Mouse (Mus musculus) midbrain, embryonic 11.5 days (tissue): Measurements from ENCODE around the gene Nabp2. TPM values are rescaled to one million over a fixed set of nuclear protein-coding genes. Genes with fewer than 3 reads are reported as not detected.

Source experiments
- ATAC-seq: fragments of 200-750 bp; cut with Nextera tagmentation; 2 replicates; pipeline ENCODE4 v1.8.0; 2017; ENCODE audit warnings: moderate TSS enrichment, moderate library complexity; ENCODE audit not compliant: low FRiP score
- DNase-seq: peaks from one replicate; pipeline ENCODE4 v3.0.0; 2015; ENCODE audit warnings: low spot score; ENCODE audit errors: missing footprints
- H3K27ac ChIP-seq: fragments of 300-500 bp; sonication (generic); 2 replicates; pipeline ENCODE4 v1.5.1; 2014; ENCODE audit warnings: low read depth, low read length
- H3K27me3 ChIP-seq: fragments of 300-500 bp; sonication (generic); 2 replicates; pipeline ENCODE4 v1.6.1; 2014; ENCODE audit warnings: mild to moderate bottlenecking, low read length, moderate library complexity, mixed read lengths; ENCODE audit not compliant: control insufficient read depth, insufficient read depth
- H3K36me3 ChIP-seq: fragments of 300-500 bp; sonication (generic); 2 replicates; pipeline ENCODE4 v1.6.1; 2014; ENCODE audit warnings: mild to moderate bottlenecking, low read length, moderate library complexity, mixed read lengths; ENCODE audit not compliant: control insufficient read depth, insufficient read depth
- H3K4me1 ChIP-seq: fragments of 300-500 bp; sonication (generic); 2 replicates; pipeline ENCODE4 v1.6.1; 2014; ENCODE audit warnings: low read length; ENCODE audit not compliant: control insufficient read depth, insufficient read depth
- H3K4me2 ChIP-seq: fragments of 300-500 bp; sonication (generic); 2 replicates; pipeline ENCODE4 v1.6.1; 2014; ENCODE audit warnings: mild to moderate bottlenecking, moderate library complexity
- H3K4me3 ChIP-seq: fragments of 300-500 bp; sonication (generic); 2 replicates; pipeline ENCODE4 v1.5.1; 2014; ENCODE audit warnings: low read depth, low read length
- H3K9ac ChIP-seq: fragments of 300-500 bp; sonication (generic); 2 replicates; pipeline ENCODE4 v1.6.1; 2014; ENCODE audit warnings: low read length
- H3K9me3 ChIP-seq: fragments of 300-500 bp; sonication (generic); 2 replicates; pipeline ENCODE4 v1.6.1; 2016; ENCODE audit warnings: low read length; ENCODE audit not compliant: control insufficient read depth
- WGBS: fragments of 180-500 bp; shearing (Covaris S2); extraction: QIAGEN DNeasy Blood & Tissue Kit; methylation state at CpG from one replicate; pipeline ENCODE4 v1.1.7; 2014; 5-methylcytosine and 5-hydroxymethylcytosine counted together
- polyA plus RNA-seq: library from polyadenylated mRNA; unstranded; fragments of >200 nt; fragmentation: Nextera tagmentation; extraction: Ambion mirVana; gene quantifications from 2 replicates; pipeline ENCODE4 v1.2.1, GENCODE M21; 2014

Nabp2 gene
- 131 and 154 TPM in 2 replicates for polyA plus RNA-seq

DNA sequence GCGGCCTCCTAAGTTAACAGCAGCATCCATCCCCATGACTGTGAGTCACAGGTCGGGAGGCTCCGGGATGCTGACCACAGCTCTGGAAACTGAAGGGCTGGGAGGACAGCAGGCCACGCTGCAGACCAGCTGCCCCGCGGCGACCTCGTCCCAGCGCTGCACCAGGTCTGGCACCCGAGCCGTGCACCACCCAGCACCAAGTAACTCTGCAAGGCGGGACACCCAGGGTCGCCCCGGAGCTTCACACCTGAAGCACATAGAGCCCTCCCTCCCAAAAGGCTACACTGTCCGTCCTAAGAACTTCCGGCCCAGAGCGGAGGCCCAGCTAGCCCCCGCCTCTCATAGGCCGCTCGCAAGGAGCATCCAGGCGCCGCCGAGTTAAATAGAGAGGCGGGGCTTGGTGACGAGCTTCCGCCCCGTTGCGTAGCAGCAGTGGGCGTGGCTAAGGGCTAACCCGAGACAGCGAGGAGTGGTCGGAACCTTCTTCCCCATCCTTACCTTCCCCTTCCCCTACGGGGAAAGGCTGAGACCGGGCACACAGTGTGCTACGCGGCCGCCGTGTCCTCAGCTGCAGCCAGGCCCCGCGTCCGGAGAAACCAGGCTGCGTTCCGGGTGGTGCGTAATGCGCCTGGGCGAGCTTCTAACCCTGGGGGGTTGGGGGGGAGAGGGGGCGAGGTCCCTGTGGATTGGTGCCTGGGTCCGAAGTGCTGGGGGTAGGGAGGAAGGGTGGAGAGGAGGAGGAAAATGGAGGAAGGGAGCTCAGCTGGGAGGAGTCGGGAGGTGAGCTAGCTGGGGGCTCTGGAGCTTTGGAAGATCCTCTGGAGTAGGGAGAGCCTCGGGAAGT, at the start of gene Nabp2, which contains the start of gene Rnf41:
TSS of gene Nabp2 (minus strand) at position 282 of the 844 bp plus-strand sequence.
TSS of gene Rnf41 (plus strand) at position 447 of the 844 bp plus-strand sequence.
- Histone ChIP-seq H3K36me3 (peaks cover 2% of the 10 kb centered on the region; the same call in 1 of the 2 replicates), H3K4me1 (peaks cover 24% of the 10 kb centered on the region)
- WGBS: under 1% methylated on average over 50 of the region's 50 CpGs

DNA sequence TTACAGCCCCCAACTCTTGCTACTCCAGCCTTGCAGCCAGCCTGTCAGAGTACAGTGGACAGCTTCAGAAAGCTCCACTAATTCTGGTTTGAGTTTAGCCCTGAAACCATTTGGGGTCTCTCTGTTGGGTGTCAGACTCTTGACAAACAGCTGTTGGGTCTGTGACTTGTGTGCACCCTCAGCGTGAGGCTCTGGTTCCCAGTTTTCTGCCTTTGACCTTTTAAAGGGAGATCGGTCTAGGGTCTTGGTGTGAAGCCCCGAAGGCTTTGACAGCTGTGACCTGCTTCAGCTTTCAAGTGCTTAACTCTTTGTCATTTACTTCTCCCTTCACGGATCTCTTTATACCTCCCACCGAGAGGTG, 49.0 kb upstream of the Nabp2 start:
- Histone ChIP-seq H3K27ac (no peak overlapping the region; the same call in 1 of the 2 replicates), H3K36me3 (peaks cover 14% of the 10 kb centered on the region), H3K4me2 (peak overlapping the region; percentile 54), H3K4me3 (peak overlapping the region; percentile 97), H3K9me3 (no peaks in the 10 kb centered on the region), H3K27me3 (no peaks in the 10 kb centered on the region), H3K9ac (peak overlapping the region; percentile 98), H3K4me1 (peaks cover 7% of the 10 kb centered on the region)
- WGBS: 4% methylated on average over 5 of the region's 5 CpGs
- ATAC-seq: no peak
- peak; percentile 88 for DNase-seq

More for the DNA sequence above, at the start of gene Nabp2, which contains the start of gene Rnf41:
- H3K4me2 ChIP-seq: peak within 1 kb of the TSS; percentile 90
- peak within 1 kb of the TSS; percentile 90 for H3K4me3 ChIP-seq
- no peaks in the 10 kb centered on the region for H3K9me3 ChIP-seq
- peak within 1 kb of the TSS; percentile 84 for H3K27ac ChIP-seq
- no peaks in the 10 kb centered on the region for H3K27me3 ChIP-seq
- ATAC-seq (peak; percentile 88), DNase-seq (peak; percentile 100)
- H3K9ac ChIP-seq: peak within 1 kb of the TSS; percentile 88

DNA sequence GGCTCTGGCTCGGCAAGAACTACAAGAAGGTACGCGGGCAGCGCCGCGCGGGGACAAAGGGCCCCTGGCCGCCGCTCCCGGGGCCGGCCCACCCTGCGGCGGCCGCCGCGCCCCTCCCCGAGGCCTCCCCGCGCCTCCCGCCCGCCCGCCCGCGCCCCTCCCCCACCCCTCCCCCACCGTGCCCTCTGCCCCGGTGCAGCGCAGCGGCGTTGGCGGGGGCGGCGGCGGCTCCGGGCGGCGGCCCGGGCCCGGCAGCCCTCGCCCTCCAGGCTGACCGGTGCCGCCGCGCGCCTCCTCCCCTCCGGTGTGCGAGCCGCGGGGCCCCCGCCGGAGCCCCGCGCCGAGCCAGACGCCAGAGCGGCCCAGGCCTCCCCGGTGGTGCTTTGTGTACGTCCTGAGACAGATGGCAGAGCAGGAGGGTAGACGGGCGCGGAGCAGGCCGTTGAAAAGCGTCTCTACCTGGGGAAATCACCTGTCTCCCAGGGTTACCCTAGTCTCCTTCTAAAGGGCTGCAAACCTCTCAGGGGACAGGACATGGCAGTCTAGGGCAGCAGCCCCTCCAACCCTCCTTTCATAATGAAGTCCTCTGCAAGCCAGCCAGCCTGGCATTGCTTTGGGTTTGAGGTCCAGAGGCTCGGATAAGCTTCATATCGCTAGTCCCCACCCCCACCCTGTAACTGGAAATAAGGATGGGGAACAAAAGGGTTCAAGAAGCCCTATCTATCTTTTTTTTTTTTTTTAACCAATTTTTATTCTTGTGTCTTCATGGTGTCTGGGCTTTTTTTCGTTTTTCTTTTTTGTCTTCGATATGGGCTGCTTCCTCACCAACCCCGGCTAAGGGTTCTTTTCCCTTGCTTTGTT, 48.3 kb upstream of the Nabp2 start:
- WGBS: 1% methylated on average over 42 of the region's 67 CpGs
- no peaks in the 10 kb centered on the region for H3K27me3 ChIP-seq
- peaks cover 7% of the 10 kb centered on the region for H3K4me1 ChIP-seq
- H3K36me3 ChIP-seq: peaks cover 10% of the 10 kb centered on the region
- ATAC-seq: peak; percentile 78
- peak overlapping the region; percentile 98 for H3K9ac ChIP-seq
- H3K27ac ChIP-seq: peak overlapping the region; percentile 92
- H3K4me2 ChIP-seq: peak overlapping the region; percentile 54
- DNase-seq: peak; percentile 96
- H3K9me3 ChIP-seq: no peaks in the 10 kb centered on the region
- peak overlapping the region; percentile 97 for H3K4me3 ChIP-seq

DNA sequence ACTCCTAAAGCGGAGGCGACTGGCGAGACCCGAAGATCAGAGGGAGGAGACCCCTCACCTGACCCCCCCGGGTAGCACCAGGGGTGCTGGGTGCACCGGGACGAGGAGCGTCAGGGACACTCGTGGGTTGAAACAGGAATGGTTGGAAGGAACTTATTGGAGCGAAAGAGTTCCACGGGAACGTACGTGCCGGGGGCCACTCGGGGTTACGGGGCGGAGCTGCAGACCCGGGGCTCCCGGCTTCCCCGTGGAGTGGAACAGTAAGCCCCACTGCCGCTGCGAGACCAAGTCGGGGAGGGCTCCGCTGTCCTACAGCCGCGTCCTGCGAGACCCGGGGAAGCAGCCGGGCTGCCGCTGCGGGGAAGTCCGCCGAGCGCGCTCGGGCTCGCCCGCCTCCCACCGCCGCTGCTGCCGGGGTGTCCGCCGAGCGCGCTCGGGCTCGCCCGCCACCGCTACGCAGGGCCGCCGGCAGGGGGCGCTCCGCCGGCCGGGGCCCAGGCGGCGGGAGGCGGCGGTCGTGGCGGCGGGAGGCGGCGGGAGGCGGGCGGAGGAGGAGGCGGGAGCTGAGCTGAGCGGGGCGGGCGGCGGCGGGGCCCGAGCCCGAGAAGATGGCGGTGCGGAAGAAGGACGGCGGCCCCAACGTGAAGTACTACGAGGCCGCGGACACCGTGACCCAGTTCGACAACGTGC, 47.6 kb upstream of the Nabp2 start, which contains the start of gene Smarcc2:
TSS of gene Smarcc2 (plus strand) at position 530 of the 690 bp plus-strand sequence.
- Histone ChIP-seq H3K4me3 (peak within 1 kb of the TSS; percentile 97), H3K9ac (peak within 1 kb of the TSS; percentile 98), H3K36me3 (peaks cover 5% of the 10 kb centered on the region), H3K27ac (peak within 1 kb of the TSS; percentile 92), H3K4me1 (peaks cover 7% of the 10 kb centered on the region), H3K27me3 (no peaks in the 10 kb centered on the region), H3K9me3 (no peaks in the 10 kb centered on the region), H3K4me2 (peak within 1 kb of the TSS; percentile 54)
- DNase-seq (peak; percentile 97), ATAC-seq (peak; percentile 79)
- under 1% methylated on average over 62 of the region's 86 CpGs for WGBS

DNA sequence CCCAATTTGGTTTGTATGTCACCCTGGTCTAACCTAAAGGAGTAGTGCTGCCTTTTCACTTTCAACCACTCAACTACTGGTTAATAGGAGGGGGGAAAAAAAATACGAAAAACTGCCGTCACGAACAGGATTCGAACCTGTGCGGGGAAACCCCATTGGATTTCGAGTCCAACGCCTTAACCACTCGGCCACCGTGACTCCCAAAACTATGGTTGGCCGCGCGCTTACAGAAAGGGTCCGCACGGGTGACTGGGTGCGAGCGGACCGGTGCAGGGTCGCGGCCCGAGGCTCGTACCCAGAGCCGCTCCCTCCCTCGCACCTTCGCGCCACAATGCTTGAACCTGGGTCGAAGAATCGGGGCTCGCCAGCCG, 47.0 kb upstream of the Nabp2 start:
- DNase-seq (peak; percentile 100), ATAC-seq (peak; percentile 81)
- Histone ChIP-seq H3K4me2 (peak overlapping the region; percentile 54), H3K27ac (peak overlapping the region; percentile 92), H3K9me3 (no peaks in the 10 kb centered on the region), H3K4me3 (peak overlapping the region; percentile 97), H3K36me3 (peaks cover 2% of the 10 kb centered on the region; the same call in 1 of the 2 replicates), H3K27me3 (no peaks in the 10 kb centered on the region), H3K9ac (peak overlapping the region; percentile 98), H3K4me1 (peaks cover 7% of the 10 kb centered on the region)
- WGBS: under 1% methylated on average over 29 of the region's 29 CpGs

DNA sequence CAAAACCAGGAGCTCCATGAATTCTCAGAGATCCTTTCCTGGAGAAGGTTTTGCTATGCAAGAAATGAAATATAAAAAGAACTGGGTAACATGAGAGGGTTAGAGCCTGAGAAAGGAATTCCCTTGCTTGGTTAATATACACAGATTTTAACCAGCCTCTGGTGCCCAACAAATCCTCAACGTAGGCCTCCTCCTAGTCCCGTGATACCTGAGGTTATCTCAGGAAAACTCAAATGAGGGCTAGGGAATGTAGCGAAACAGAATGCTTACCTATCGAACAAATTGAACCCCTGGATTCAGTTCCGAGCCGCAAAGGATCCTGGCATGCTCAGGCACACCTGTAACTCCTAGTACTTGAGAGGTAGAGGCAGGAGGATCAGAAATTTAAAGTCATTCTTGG, 46.4 kb upstream of the Nabp2 start:
- Histone ChIP-seq H3K36me3 (peaks cover 2% of the 10 kb centered on the region; the same call in 1 of the 2 replicates), H3K4me3 (no peak overlapping the region)

DNA sequence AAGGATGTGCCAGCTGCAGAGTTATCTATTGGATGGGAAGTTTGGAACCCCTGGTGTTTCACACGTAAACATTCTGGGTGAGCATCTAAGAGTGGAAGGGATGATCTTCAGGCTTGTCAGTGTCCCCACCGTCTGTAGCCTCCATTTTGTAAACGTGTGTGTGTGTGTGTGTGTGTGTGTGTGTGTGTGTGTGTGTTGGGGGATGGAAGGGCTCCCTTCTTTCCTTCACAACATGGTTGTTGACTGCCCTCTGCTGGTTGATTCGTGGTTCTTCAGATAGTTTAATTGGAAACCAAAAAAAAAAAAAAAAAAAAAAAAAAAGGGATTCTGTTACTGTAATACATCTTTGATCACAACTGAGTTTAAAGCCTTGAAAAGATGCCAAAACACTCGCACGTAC, 44.0 kb upstream of the Nabp2 start:
- DNase-seq: peak; percentile 97
- no peak for ATAC-seq

More for the DNA sequence above, 46.4 kb upstream of the Nabp2 start:
- ATAC-seq (no peak), DNase-seq (no peak)
- no peaks in the 10 kb centered on the region for H3K27me3 ChIP-seq
- no peak overlapping the region for H3K4me2 ChIP-seq
- no peak overlapping the region for H3K9ac ChIP-seq
- H3K4me1 ChIP-seq: peaks cover 7% of the 10 kb centered on the region
- no peaks in the 10 kb centered on the region for H3K9me3 ChIP-seq
- WGBS: 89% methylated on average over 6 of the region's 6 CpGs
- no peak overlapping the region for H3K27ac ChIP-seq

DNA sequence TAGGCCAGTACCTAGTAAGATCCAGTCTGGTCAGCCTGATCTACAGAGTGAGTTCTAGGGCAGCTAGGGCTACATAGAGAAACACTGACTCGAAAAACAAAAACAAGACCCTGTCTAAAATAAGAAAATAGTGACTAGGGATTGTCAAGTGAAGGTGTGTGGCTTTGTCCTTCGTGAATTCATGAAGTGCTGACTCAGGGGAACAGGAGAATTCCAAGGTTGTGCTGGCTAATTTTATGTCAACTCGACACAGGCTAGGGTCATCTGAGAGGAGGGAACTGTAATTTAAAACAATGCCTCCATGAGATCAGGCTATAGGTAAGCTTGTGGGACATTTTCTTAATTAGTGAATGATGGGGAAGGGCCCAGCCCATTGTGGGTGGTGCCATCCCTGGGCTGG, 43.2 kb upstream of the Nabp2 start:
- Histone ChIP-seq H3K36me3 (no peaks in the 10 kb centered on the region), H3K4me1 (no peaks in the 10 kb centered on the region), H3K9ac (no peak overlapping the region), H3K4me2 (no peak overlapping the region), H3K4me3 (no peak overlapping the region), H3K27me3 (no peaks in the 10 kb centered on the region), H3K27ac (no peak overlapping the region), H3K9me3 (no peaks in the 10 kb centered on the region)
- WGBS: 80% methylated on average over 3 of the region's 3 CpGs
- ATAC-seq: no peak
- no peak for DNase-seq

More for the DNA sequence above, 44.0 kb upstream of the Nabp2 start:
- H3K9ac ChIP-seq: peak overlapping the region; percentile 12; the same call in 1 of the 2 replicates
- no peaks in the 10 kb centered on the region for H3K9me3 ChIP-seq
- WGBS: 5% methylated on average over 6 of the region's 6 CpGs
- no peaks in the 10 kb centered on the region for H3K27me3 ChIP-seq
- no peaks in the 10 kb centered on the region for H3K36me3 ChIP-seq
- no peak overlapping the region for H3K27ac ChIP-seq
- H3K4me1 ChIP-seq: no peaks in the 10 kb centered on the region
- no peak overlapping the region for H3K4me3 ChIP-seq
- H3K4me2 ChIP-seq: peak overlapping the region; percentile 15; the same call in 1 of the 2 replicates
